Mouse (Mus musculus) naive thymus-derived CD4-positive, alpha-beta T cell, adult 2 months (primary cell): Measurements from ENCODE around the gene Slc5a10.

Experiments used
- DNase-seq: peaks from one replicate; pipeline ENCODE4 v3.0.0-alpha.2; 2011; ENCODE audit warnings: low read depth

The Slc5a10 gene

DNA sequence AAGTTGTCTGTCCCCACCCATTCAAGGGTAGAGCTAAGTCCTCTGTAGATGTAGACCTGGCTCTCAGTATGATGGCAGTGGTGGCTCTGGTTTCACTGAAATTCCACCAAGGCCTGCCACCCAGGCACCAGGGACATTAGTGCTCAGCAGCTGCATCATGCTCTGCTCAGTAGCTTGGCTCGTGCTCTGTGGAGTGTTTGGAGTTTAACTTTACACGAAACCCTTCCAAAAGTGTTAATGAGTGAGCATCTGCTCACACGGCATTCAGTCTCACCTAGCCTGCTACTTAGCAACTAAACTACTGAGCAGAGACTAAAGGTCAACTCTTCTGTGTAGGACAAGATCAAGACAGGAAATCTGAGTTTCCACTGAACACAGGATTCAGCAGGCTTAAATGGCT, at the start of gene Slc5a10:
Gene Slc5a10 (minus strand): TSS at position 191 of the 400 bp plus-strand sequence.
- DNase-seq, result no peak

DNA sequence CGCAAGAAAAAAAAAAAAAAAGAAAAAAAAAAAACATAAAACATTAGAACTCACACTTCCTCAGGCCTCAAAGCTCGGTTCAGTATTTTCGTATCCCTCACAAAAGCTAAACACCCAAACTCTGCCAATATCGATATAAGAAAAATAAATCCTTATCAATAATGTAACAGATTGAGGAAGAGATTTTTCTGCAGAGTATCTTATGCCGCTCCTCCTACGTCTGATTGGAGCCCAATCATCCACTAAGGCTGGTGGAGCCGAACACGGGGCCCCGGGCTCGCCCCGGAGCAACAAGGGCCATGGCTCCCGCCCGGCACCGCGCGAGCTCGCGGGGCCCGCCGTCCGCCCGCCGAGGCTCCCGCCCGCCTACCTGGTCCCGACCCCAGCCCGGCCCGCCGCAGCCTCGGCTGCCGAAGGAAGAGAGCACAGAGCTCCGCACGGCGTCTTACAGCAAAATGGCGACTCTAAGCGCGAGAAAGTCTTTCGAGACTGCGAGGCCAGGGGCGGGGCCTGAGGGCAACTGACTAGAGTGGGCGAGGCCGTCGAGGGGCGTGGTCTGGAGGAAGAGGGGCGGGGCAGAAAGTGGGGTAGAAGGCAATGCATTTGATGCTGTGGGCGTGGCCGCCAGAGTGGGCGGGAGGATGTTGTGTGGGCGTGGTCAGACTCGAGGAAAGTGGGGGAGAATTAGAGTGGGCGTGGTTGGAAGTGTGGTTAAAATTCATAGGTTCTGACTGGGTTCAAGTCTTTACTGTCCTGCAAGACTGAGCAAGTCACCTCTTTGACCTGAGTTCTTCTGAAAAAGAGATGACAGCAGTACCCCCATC, 41.2 kb upstream of the Slc5a10 start, which contains the start of gene Prpsap2:
Gene Prpsap2 (minus strand): TSS at position 505 of the 824 bp plus-strand sequence.
- peak; percentile 99 for DNase-seq

DNA sequence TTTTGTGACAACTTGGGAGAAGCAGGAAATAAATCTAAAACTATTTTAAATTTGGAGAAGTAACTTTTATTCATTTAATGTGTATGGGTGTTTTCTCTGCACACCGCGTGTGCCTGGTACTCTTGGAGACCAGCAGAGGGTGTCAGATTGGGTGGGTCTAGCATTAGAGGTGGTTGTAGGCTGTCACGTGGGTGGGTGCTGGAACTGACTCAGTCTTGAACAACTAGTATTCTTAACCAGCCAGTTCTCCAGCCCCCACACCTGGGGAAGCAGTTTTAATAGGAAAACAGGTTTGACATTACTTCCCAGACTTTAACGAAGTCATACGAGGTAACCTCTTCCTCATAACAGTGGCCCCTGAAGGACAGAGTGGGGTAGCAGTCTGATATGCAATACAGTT, 39.9 kb upstream of the Slc5a10 start:
- peak; percentile 58 for DNase-seq

- DNase-seq, result no peak
These were observed 36.5 kb upstream of the Slc5a10 start for GRCm38 (mm10) chr11:61757151-61757550.

DNA sequence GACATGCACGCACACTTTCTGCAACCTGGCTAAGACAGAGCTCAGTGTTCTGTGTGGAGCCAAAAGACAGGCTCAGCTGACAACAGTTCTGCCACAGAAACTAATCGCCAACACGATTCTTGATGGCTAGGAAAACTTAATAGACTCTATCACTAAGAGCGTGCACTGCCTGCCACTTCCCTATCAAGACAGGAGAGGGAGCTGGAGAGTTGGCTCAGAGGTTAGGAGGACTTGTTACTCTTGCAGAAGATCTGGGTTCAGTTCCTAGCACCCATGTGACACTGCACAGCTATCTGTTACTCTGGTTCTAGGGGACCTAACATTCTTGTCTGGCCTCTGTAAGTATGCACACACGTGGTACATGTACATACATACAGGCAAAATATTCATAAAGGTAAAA, 31.0 kb upstream of the Slc5a10 start:
- peak; percentile 40 for DNase-seq

GRCm38 (mm10) chr11:61747161-61747560, 26.5 kb upstream of the Slc5a10 start:
- DNase-seq, result no peak

DNA sequence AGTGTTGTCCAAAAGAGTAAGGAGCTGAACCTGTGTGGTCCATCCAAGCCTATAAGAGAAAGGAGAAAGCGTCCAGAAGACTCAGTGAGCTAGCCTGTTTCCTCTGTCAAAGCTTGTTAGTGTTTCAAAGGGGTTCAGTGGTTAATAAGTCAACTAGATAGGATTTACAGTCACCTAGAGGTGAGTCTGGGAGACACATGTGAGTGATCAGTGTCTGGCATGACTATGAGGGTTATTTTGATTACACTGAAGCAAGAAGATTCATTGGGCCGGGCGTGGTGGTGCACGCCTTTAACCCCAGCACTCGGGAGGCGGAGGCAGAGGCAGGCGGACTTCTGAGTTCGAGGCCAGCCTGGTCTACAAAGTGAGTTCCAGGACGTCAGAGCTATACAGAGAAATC, 25.2 kb upstream of the Slc5a10 start:
- DNase-seq, result no peak

GRCm38 (mm10) chr11:61744460-61744859, 23.8 kb upstream of the Slc5a10 start:
- no peak for DNase-seq

GRCm38 (mm10) chr11:61743768-61744167, 23.1 kb upstream of the Slc5a10 start:
- DNase-seq, result no peak

GRCm38 (mm10) chr11:61740500-61740899, 19.9 kb upstream of the Slc5a10 start:
- no peak for DNase-seq

DNA sequence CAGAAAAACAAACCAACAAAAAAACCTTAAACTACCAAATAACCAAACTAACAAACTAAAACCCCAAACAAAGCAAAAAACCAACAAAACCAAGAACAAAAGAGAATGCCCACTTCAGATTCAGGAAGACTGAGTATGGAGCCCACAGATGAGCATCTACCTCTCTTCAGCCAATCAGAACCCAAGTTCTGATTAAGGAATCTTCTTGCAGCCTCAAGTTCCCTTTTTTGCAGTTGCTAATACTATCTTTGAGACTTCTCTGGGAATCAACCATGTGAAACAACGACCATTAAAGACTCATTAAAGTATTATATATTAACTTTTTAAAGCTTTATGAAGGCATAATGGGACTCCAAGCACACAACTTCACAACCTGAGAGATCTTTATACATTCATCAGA, 16.7 kb upstream of the Slc5a10 start:
- DNase-seq, result no peak

DNA sequence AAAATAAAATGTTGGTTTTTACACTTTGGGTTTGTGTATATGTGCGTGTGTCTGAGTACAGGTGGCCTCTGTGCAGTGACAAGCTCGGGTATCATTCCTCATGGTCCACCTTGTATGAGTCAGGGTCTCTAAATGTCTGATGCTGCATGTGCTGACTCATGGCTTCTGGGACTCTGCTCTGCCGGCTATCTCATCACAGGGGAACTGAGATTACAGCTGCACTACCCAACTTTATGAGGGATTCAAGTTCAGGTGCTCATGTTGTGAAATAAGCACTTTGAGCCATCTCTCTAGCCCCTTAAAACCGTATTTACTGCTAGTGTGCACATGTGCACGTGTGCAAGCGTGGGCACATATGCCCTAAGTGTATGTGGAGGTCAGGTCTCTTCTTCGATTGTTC, 12.0 kb upstream of the Slc5a10 start:
- no peak for DNase-seq

DNA sequence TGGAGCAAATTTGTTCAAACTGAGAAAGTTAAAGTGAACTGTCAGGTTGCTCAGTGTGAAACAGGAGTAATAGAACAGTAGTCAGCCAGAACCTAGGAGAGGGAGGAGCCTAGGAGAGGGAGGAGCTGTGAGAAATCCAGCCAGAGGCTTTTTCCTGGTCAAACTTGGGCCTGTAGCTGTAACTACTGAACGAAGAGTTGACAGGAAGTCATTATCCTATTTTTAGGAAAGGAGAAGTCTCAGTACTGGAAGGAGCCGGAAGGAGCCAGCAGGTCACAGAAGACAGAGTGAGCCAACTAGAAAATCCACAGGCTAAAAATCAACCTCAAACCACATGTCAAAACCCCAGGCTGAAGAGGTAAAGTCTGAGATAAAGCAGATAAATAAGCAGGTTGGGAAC, 7.4 kb upstream of the Slc5a10 start:
- DNase-seq, result no peak

DNA sequence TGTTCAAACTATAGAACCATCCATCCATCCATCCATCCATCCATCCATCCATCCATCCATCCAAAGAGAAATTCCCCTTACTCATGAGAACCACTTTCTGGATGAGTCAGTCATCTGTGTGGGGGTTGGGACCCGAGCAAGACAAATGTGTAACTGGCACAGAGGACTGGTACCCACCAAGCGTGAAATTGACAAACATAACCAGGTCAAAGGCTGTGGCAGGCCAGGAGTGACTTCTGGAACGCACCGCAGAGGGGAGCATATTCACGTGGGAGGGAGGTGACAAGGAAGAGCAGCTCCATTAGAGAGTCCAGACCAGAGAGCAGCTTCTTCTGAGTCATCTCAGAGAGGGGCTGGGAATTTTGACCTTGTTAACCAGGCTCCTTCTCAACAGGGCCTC, 1.5 kb upstream of the Slc5a10 start:
- no peak for DNase-seq

- DNase-seq, result no peak
These were observed 800 bp downstream of the Slc5a10 start for GRCm38 (mm10) chr11:61719826-61720225.

- no peak for DNase-seq
These were observed 1.2 kb downstream of the Slc5a10 start for GRCm38 (mm10) chr11:61719387-61719786.

DNA sequence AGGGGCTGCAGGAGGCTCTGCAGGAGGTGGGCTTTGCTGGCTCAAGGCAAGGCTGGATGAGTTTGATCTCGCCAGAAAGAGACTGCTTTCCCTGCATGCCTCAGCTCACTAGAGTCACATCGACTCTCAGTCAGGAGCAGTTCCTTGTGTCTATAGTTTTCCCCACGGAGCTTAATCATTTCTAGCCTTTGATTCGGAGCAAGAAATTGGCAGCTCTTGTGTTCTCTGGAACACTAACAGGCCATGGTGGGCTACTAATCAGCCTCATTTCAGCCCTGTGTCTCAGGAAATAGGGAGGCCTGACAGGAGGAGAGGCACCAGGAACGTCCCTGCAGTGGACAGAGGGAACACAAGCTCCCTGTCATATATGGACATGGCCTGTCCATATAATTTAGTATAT, 2.6 kb downstream of the Slc5a10 start:
- no peak for DNase-seq

DNA sequence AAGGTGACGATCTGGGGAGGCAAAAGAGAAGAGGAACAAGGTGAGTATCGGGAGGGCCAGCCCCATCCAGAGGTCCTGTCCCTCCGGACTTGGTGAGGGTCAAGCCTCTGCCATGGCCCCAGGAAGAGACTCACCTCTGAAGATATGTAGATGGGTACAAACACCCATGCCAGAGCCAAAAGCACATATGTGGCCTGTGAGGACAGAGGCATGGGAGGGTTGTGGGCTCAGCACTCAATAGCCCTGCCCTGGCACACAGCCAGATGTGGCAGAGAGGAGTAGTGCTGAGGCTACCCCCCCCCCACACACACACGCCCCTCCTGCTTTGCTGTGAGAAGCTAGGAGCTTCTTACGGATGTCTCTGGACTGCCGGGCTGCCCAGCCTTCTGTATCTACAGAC, 5.5 kb downstream of the Slc5a10 start:
- DNase-seq, result peak; percentile 31

DNA sequence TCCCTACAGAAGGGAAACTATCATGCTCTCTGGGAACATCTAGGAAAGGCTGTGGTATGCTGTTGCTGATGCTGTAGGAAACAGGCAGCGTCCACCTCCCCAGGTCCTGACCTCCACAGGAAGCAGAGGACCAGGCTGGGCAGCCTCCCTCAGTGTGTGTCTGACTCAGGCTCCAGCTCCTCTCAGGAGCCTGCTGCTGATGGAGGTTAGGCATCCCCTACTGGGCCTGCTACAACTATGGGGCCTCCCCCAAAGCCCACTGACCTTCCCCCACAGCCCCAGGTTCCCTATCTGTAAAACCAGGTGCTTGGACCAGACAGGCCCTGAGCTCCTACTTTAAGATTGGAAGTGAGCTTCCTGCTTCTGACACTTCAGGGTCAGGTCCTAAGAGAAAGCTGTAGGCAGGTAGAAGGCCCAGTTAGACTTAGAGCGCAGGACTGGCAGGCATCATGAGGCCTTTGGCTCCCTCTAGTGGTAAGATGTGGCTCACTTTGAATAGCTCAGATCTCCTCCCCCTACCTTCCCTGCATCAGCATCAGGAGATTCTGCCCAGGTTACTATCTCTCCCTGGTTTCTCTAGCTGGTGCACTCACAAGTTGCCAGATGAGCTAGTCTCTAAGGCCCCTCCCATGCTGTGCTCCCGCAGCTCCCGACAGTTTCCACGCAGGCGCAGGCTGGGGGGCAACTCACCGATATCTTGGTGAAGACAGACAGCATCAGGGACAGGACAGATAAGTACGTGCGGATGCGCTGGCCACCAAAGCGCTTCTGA, 6.1 kb downstream of the Slc5a10 start:
- DNase-seq, result peak; percentile 92

DNA sequence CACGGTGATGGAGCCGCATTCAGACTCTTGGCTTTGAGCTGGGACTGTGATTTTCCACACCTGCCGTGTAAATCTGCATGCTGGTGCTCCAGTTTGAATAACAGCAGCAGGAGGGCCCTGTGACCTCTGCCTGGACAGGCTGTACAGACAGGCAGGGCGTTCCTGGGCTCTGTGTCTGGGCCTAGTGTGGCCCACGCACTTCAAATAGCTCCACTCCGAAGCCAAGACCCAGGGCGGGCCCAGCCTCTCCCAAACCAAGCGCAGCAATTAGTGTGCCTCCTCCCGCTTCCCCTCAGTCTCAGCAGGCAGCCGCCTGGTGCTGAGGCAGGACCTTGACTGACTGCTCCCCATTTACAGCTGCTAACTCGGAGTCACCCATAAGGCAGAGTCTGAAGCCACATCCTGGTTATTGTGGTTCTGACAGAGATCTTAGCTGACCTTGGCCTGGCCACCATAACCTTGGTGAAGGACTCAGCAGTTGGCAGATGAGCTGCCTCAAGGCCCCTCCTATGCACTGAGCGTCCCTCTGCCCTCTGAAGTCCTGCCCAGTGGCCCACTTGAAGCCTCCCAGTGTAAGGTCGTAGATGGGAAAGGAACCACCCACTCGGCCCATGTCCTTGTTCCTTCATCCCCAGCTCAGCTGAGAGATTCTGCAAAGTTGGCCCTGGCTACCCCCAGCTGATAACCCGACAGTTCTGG, 7.3 kb downstream of the Slc5a10 start:
- DNase-seq, result no peak

DNA sequence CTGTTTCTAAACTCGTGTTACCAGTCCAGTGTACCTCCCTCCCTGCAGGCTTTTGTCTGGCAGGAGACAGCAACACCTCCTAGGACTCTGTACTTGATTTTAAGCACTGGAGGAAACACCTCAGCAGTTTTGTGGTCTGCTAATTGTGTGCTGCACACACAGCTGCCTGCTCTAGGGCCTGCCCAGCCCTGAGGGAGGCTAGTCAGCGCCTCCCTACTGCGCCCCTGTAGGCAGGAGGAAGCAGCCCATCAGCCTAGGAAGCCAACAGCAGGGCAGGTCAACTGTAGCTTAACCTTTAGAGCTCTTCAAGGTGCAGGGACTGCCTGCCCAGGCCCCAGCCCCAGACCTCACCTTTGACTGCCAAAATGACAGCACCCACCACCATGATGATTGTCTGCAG, 11.7 kb downstream of the Slc5a10 start:
- DNase-seq, result no peak

GRCm38 (mm10) chr11:61706232-61706631, 14.4 kb downstream of the Slc5a10 start:
- DNase-seq, result no peak

DNA sequence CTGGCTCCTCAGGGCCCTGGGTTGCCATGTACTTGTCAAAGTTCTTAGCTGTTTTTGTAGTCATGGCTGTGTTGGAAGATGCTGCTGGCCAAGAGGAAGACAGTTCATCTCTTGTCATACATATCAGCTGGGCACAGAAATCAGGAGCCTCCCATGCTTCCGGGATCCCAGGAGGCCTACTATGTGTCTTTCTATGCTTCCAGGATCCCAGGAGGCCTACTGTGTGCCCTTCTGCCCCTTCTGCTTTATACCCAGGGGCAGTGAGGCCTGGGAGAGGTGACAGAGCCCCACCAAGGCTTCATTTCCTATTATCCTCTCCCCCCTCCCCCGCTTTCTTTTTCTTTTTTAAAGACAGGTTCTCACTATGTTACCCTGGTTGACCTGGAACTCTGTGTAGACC, 15.0 kb downstream of the Slc5a10 start:
- DNase-seq, result no peak
